Mouse (Mus musculus) embryonic facial prominence, embryonic 12.5 days (tissue): ENCODE data around the gene Il18. TPM values are rescaled to one million over a fixed set of nuclear protein-coding genes. Genes with fewer than 3 reads are reported as not detected.

Source experiments
- ATAC-seq: fragments of 200-750 bp; cut with Nextera tagmentation; 2 replicates; pipeline ENCODE4 v1.8.0; 2017; ENCODE audit not compliant: insufficient number of reproducible peaks, insufficient read depth, low FRiP score, low TSS enrichment
- H3K27ac ChIP-seq: fragments of 300-500 bp; sonication (generic); 2 replicates; pipeline ENCODE4 v1.5.1; 2016; ENCODE audit warnings: mild to moderate bottlenecking
- H3K27me3 ChIP-seq: fragments of 300-500 bp; sonication (generic); 2 replicates; pipeline ENCODE4 v1.6.1; 2016; ENCODE audit warnings: mild to moderate bottlenecking, moderate library complexity
- H3K36me3 ChIP-seq: fragments of 300-500 bp; sonication (generic); 2 replicates; pipeline ENCODE4 v1.6.1; 2016; ENCODE audit warnings: mild to moderate bottlenecking
- H3K4me1 ChIP-seq: fragments of 300-500 bp; sonication (generic); 2 replicates; pipeline ENCODE4 v1.6.1; 2016
- H3K4me2 ChIP-seq: fragments of 300-500 bp; sonication (generic); replicated peaks from 2 replicates; pipeline ENCODE4 v1.6.1; 2016; ENCODE audit warnings: mild to moderate bottlenecking, moderate library complexity
- H3K4me3 ChIP-seq: fragments of 300-500 bp; sonication (generic); 2 replicates; pipeline ENCODE4 v1.5.1; 2016; ENCODE audit warnings: mild to moderate bottlenecking
- H3K9ac ChIP-seq: fragments of 300-500 bp; sonication (generic); 2 replicates; pipeline ENCODE4 v1.6.1; 2016; ENCODE audit warnings: mild to moderate bottlenecking, moderate library complexity
- H3K9me3 ChIP-seq: fragments of 300-500 bp; sonication (generic); 2 replicates; pipeline ENCODE4 v1.6.1; 2016; ENCODE audit warnings: mild to moderate bottlenecking, moderate library complexity
- WGBS: fragments of 180-500 bp; shearing (Covaris S2); methylation state at CpG from one replicate; pipeline ENCODE4 v1.1.7; 2016; 5-methylcytosine and 5-hydroxymethylcytosine counted together
- polyA plus RNA-seq: library from polyadenylated mRNA; unstranded; fragments of >200 nt; fragmentation: Nextera tagmentation; extraction: Ambion mirVana; gene quantifications from 2 replicates; pipeline ENCODE4 v1.2.1, GENCODE M21; 2016

Gene Il18
- polyA plus RNA-seq, 1 experiment from 2014 or later, result 3.3 TPM

DNA sequence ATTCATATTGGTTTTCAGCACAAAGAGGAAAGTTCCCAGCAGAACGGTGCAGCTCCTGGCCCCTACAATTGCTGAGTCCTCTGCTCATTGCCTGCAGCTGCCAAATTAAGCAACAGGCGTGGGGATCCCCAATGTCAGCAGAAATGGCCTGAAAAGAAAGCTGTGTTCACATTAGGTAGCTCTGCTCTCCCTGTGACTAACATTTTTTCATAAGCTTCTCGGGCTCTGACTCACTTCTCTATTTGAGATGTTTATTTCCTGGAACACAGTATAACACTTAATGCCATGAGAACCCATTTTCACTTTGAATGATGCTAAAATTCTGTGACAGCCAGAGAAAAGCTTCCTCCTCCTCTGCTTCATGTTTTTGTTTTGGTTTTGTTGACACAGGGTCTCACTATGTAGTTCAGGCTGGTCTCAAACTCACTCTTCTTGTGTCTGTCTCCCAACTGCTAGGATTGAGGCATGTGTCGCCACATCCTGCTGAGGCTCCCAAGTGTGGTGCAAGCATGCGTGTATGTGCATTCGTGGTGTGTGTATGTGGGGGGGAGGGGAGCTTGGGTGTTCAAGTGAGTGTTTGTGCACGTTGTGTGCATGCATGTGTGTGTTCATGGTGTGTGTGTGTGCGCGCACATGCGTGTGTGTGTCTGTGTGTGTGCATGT is 36.4 kb downstream of the Il18 start:
- no peak overlapping the region for H3K9ac ChIP-seq
- no peak overlapping the region for H3K4me2 ChIP-seq
- H3K27me3 ChIP-seq, result no peaks in the 10 kb centered on the region
- ATAC-seq, result no peak
- H3K4me1 ChIP-seq, result no peaks in the 10 kb centered on the region
- H3K4me3 ChIP-seq, result no peak overlapping the region
- no peak overlapping the region for H3K27ac ChIP-seq
- H3K9me3 ChIP-seq, result no peaks in the 10 kb centered on the region
- WGBS, result 77% methylated on average over 10 of the region's 10 CpGs
- H3K36me3 ChIP-seq, result peaks cover 11% of the 10 kb centered on the region; the same call in 1 of the 2 replicates

DNA sequence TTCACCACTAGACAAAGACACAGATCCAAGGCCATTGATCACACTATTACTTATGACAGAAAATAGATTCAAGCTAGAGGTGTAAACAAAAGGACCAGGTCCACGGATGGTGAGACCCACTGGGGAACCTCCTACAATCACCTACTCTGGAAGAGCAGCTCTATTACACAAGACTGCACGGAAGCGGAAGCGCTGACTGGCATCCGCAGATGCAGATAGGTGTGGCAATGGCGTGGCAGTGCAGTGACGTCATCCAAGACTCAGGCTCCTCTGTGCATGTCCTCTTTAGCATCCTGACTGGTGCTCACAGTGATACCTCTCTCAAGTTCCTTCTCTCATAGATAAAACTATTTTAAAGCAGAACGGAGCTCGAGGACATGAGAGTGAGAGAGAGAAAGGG is 38.3 kb downstream of the Il18 start:
- 89% methylated on average over 9 of the region's 9 CpGs for WGBS
- H3K27me3 ChIP-seq, result no peaks in the 10 kb centered on the region
- ATAC-seq, result no peak

DNA sequence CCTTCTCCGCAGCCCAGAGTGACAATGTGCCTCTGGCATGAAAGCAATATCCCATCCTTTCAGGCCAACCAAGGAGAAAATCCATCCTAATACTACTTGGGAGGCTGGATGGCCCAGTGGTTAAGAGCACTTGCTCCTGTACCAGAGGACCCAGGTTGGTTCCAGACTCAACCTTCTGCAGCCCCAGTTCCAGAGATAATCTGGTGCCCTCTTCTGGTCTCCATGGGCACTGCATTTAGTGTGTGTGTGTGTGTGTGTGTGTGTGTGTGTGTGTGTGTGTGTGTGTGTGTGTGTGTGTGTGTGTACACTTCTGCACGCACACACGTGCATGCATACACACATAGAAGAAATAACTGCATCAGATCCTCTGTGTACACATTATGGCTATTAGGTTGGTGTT is 38.9 kb downstream of the Il18 start:
- Histone ChIP-seq H3K4me2 (no peak overlapping the region), H3K4me1 (no peaks in the 10 kb centered on the region), H3K9ac (no peak overlapping the region), H3K27ac (no peak overlapping the region), H3K27me3 (no peaks in the 10 kb centered on the region), H3K9me3 (no peaks in the 10 kb centered on the region), H3K36me3 (peaks cover 34% of the 10 kb centered on the region), H3K4me3 (no peak overlapping the region)
- ATAC-seq, result no peak
- WGBS, result 76% methylated on average over 3 of the region's 3 CpGs

More for the DNA sequence above, 38.3 kb downstream of the Il18 start:
- no peak overlapping the region for H3K4me2 ChIP-seq
- no peak overlapping the region for H3K4me3 ChIP-seq
- no peaks in the 10 kb centered on the region for H3K4me1 ChIP-seq
- H3K9me3 ChIP-seq, result no peaks in the 10 kb centered on the region
- H3K27ac ChIP-seq, result no peak overlapping the region
- no peak overlapping the region for H3K9ac ChIP-seq
- H3K36me3 ChIP-seq, result peaks cover 28% of the 10 kb centered on the region

- H3K4me3 ChIP-seq, result no peak overlapping the region
- H3K27ac ChIP-seq, result no peak overlapping the region
- H3K4me1 ChIP-seq, result no peaks in the 10 kb centered on the region
- no peaks in the 10 kb centered on the region for H3K27me3 ChIP-seq
- H3K9ac ChIP-seq, result no peak overlapping the region
- WGBS, result 80% methylated on average over 12 of the region's 12 CpGs
- no peaks in the 10 kb centered on the region for H3K9me3 ChIP-seq
- ATAC-seq, result no peak
- H3K36me3 ChIP-seq, result peaks cover 45% of the 10 kb centered on the region
- no peak overlapping the region for H3K4me2 ChIP-seq
Observed at GRCm38 (mm10) chr9:50594794-50595417, 40.3 kb downstream of the Il18 start.

GRCm38 (mm10) chr9:50596973-50597372 is 42.3 kb downstream of the Il18 start:
- H3K36me3 ChIP-seq, result peaks cover 45% of the 10 kb centered on the region
- no peak for ATAC-seq
- 97% methylated on average over 8 of the region's 8 CpGs for WGBS

DNA sequence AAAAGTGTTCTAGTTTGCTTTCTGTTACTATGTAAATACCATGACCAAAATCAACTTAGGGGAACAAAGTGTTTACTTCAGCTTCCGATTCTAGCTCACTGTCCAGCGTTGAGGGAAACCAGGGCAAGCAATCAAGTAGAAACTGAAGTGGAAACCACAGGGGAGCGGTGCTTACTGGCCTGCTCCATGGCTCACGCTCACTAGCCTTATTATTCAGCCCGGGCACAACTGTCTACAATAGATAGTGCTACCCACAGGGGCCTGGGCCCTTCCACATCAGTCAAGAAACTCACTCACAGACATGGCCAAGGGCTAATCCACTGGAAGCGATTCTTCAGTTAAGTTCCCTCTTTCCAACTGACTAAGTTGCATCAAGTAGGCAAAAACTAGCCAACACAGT is 46.9 kb downstream of the Il18 start:
- H3K27ac ChIP-seq, result no peak overlapping the region
- 86% methylated on average over 6 of the region's 6 CpGs for WGBS
- H3K36me3 ChIP-seq, result peaks cover 30% of the 10 kb centered on the region
- H3K27me3 ChIP-seq, result no peaks in the 10 kb centered on the region
- H3K9me3 ChIP-seq, result no peaks in the 10 kb centered on the region
- no peak for ATAC-seq
- no peak overlapping the region for H3K4me2 ChIP-seq
- H3K4me3 ChIP-seq, result no peak overlapping the region
- peaks cover 22% of the 10 kb centered on the region for H3K4me1 ChIP-seq
- H3K9ac ChIP-seq, result no peak overlapping the region

More at GRCm38 (mm10) chr9:50596973-50597372, 42.3 kb downstream of the Il18 start:
- Histone ChIP-seq H3K9me3 (no peaks in the 10 kb centered on the region), H3K4me3 (no peak overlapping the region), H3K4me2 (no peak overlapping the region), H3K4me1 (peaks cover 4% of the 10 kb centered on the region), H3K9ac (no peak overlapping the region), H3K27ac (no peak overlapping the region), H3K27me3 (no peaks in the 10 kb centered on the region)

DNA sequence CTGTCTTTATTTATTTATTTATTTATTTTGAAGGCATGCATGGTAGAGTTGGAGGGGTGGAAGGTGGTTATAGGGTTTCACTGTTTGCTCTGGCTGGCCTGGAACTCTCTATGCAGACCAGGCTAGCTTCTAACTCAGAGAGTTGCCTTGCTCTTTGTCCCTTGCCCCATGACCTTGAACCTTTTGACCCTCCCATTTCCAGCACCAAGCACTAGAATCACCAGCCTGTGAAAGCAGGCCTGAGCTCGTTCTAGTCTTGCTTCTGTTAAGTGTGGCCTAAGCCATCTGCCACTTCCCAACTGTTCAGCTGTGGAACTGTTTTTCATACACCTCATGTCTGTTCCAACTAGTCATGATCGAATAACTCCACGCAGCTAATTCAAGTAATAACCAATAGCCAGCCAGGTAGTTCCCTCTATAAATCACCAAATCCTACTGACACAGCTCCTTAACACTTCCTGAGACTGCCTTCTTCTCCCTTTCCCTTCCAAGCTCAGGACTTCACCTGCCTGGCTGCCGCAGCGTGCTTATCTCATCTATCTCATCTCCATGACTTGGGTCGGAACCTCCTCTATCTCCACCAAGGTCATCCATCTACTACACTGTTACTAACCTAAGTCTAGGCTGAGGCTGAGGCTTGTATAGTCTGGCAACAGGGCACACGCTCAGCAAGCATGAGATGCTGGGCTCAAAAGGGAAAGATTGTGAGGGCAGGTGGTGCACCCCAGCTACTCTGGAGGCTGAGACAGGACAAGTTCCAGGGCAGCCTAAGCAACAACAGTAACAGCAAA is 47.6 kb downstream of the Il18 start:
- Histone ChIP-seq H3K4me2 (peak overlapping the region; percentile 89), H3K4me1 (peaks cover 22% of the 10 kb centered on the region), H3K27me3 (no peaks in the 10 kb centered on the region), H3K4me3 (peak overlapping the region; percentile 84), H3K9me3 (no peaks in the 10 kb centered on the region), H3K9ac (peak overlapping the region; percentile 79; the same call in 1 of the 2 replicates), H3K27ac (no peak overlapping the region), H3K36me3 (peaks cover 27% of the 10 kb centered on the region)
- 87% methylated on average over 7 of the region's 7 CpGs for WGBS
- ATAC-seq, result no peak

DNA sequence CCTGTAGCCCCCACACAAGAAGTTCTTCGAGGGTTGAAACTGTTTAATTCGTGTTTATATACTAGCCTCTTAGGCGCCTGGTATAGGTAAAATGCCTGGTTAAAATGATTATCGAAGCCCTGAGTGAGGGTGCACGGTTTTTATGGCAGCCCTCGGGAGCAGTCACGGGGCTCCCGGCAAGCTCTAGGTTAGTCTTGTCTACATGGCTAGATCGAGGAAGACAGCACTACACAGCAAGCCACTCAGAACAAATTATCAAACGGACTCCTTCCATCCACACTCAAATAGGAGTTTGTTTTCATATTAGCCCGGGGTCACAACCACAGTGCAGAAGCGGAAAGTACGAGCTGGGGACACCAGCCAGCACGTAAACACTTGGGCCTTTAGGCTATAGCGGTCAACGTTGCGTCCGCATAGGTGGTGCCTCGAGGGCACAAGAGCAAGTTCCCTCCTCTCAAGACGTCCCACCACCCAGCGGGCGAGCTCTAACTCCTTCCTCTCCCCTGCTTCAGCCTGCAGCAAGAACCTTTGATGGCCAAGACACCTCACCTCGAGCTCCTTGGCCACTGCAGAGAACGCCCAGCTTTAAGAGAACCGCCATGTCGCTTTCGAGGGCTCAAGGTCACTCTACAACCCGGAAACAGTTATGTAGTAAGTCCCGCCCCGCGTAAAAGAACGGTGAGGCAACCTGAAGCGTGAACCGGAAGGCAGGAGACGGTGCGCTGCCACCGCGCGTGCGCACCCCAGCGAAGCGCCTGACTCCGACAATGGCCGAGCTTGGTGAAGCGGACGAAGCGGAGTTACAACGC is 48.8 kb downstream of the Il18 start, which contains the start of the genes Sdhd and Timm8b:
Sdhd (minus strand) TSS at position 624 of the 809 bp plus-strand sequence.
Timm8b (plus strand) TSS at position 722 of the 809 bp plus-strand sequence.
- WGBS, result 1% methylated on average over 48 of the region's 48 CpGs
- Histone ChIP-seq H3K4me1 (peaks cover 22% of the 10 kb centered on the region), H3K27ac (peak within 1 kb of the TSS; percentile 85), H3K9ac (peak within 1 kb of the TSS; percentile 80), H3K36me3 (peaks cover 24% of the 10 kb centered on the region), H3K27me3 (no peaks in the 10 kb centered on the region), H3K9me3 (no peaks in the 10 kb centered on the region), H3K4me3 (peak within 1 kb of the TSS; percentile 84), H3K4me2 (peak within 1 kb of the TSS; percentile 89)
- peak; percentile 95 for ATAC-seq

DNA sequence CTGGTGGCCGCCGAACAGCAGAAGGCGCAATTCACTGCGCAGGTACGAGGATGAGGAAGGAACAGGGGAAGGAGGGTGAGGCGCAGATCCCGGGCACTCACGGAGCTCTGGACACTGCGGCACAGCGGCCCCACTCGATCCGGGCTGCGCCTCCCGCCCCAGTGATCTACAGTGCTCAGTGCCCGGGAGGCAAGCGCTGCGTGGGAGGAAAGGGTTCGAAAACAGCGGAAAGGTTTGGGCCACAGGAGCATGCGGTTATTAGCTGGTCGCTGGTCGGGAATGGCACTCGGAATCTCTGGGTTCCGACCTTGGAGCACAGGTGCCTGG is 49.3 kb downstream of the Il18 start:
- peak; percentile 90 for ATAC-seq
- H3K4me2 ChIP-seq, result peak overlapping the region; percentile 89
- H3K9ac ChIP-seq, result peak overlapping the region; percentile 80
- H3K36me3 ChIP-seq, result peaks cover 24% of the 10 kb centered on the region
- no peaks in the 10 kb centered on the region for H3K27me3 ChIP-seq
- peaks cover 22% of the 10 kb centered on the region for H3K4me1 ChIP-seq
- peak overlapping the region; percentile 84 for H3K4me3 ChIP-seq
- H3K9me3 ChIP-seq, result no peaks in the 10 kb centered on the region
- H3K27ac ChIP-seq, result peak overlapping the region; percentile 85
- under 1% methylated on average over 24 of the region's 24 CpGs for WGBS

DNA sequence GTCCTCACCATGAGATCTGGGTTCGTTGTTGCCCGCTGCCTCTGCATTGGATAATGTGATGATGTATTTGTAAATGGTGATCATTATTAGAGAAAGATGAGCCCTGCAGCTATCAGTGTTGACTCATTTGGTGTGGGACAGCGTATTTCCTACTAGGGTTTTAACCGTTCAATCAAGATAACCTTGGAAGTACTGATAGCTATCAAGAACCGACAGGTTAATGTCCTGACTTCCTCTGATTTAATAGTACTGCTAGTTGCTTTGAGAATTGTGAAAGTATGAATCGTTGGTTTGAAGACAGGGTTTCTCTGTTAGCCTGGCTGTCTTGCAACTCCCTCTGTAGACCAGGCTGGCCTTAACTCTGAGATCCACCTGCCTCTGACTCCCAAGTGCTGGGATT is 49.7 kb downstream of the Il18 start:
- peak overlapping the region; percentile 84 for H3K4me3 ChIP-seq
- H3K4me2 ChIP-seq, result peak overlapping the region; percentile 89
- ATAC-seq, result no peak
- H3K9ac ChIP-seq, result peak overlapping the region; percentile 80
- H3K36me3 ChIP-seq, result peaks cover 25% of the 10 kb centered on the region
- no peaks in the 10 kb centered on the region for H3K9me3 ChIP-seq
- H3K27me3 ChIP-seq, result no peaks in the 10 kb centered on the region
- H3K27ac ChIP-seq, result peak overlapping the region; percentile 85
- 3% methylated on average over 6 of the region's 6 CpGs for WGBS
- H3K4me1 ChIP-seq, result peaks cover 22% of the 10 kb centered on the region

DNA sequence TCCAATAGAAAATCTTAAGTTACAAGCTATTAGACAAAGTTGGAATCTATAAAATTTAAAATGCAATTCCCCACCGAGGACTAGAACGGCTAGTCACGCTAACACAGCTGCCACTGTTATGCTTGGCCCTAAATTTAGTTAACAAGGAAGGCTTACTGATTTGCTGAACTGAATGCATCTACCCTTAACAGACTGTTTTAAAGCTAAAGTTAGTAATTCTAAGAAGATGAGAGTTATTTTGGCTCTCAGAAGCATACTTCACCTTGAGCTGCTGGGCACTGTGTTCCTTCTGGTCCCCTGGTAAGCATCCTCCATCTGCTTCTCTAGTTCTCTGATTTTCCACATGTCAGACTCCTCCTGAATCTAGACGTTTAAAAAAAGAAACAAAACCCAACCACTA is 57.5 kb downstream of the Il18 start:
- H3K9me3 ChIP-seq, result no peaks in the 10 kb centered on the region
- 82% methylated on average over 4 of the region's 4 CpGs for WGBS
- H3K27ac ChIP-seq, result no peak overlapping the region
- no peak overlapping the region for H3K4me3 ChIP-seq
- H3K4me2 ChIP-seq, result no peak overlapping the region
- peaks cover 69% of the 10 kb centered on the region for H3K36me3 ChIP-seq
- ATAC-seq, result no peak
- H3K27me3 ChIP-seq, result no peaks in the 10 kb centered on the region
- peaks cover 8% of the 10 kb centered on the region; the same call in 1 of the 2 replicates for H3K4me1 ChIP-seq
- no peak overlapping the region for H3K9ac ChIP-seq
